In genomic region chr1:140266643-140267286, GRCm38 (mm10) we compare ENCODE assay signal across 11 mouse cellular contexts. TPM values are rescaled to one million over a fixed set of nuclear protein-coding genes. Genes with fewer than 3 reads are reported as not detected.
"Had no signal": no experiment of that assay in that cellular context is flagged by ENCODE, and none has a peak within 500 bp of the region (broad histone marks: within the 10 kb centered on the region; RNA-seq: fewer than 3 reads in every experiment).

No protein-coding gene starts in this region.

- H3K4me2 ChIP-seq: kidney, embryonic 15.5 days; midbrain, embryonic 13.5 days had no signal

- H3K36me3 ChIP-seq: kidney, embryonic 15.5 days; limb, embryonic 10.5 days; midbrain, embryonic 13.5 days had no signal

- H3K9ac ChIP-seq: kidney, embryonic 15.5 days; liver, embryonic 14.5 days; midbrain, embryonic 13.5 days had no signal

- H3K4me1 ChIP-seq: limb, embryonic 10.5 days; midbrain, embryonic 13.5 days had no signal

- H3K27ac ChIP-seq: kidney, embryonic 15.5 days; left cerebral cortex, adult 2 months; limb, embryonic 10.5 days; liver, embryonic 14.5 days; midbrain, embryonic 13.5 days had no signal

- DNase-seq: kidney, postnatal 25 days; lung, adult 2 months; lung, postnatal 36 days; thymus, postnatal 36 days had no signal

- H3K27me3 ChIP-seq: kidney, embryonic 15.5 days; midbrain, embryonic 13.5 days had no signal

- H3K9me3 ChIP-seq: kidney, embryonic 15.5 days; limb, embryonic 10.5 days; midbrain, embryonic 13.5 days had no signal

- H3K4me3 ChIP-seq: kidney, embryonic 15.5 days; left cerebral cortex, adult 2 months; limb, embryonic 10.5 days; midbrain, embryonic 13.5 days had no signal

- ATAC-seq: lung, postnatal 0 days; midbrain, embryonic 13.5 days had no signal

RNA-seq across cellular contexts. Expression of gene Kcnt2, which starts 20.8 kb away (rescaled TPM):
- total RNA-seq: neutrophil, adult 5-6 weeks had no signal
- polyA plus RNA-seq: lung, postnatal 0 days had no signal
